Mouse (Mus musculus) erythroblast, embryonic 14.5 days (primary cell): Measurements from ENCODE around the gene Gp9. TPM values are rescaled to one million over a fixed set of nuclear protein-coding genes. Genes with fewer than 3 reads are reported as not detected.

Source experiments
- H3K27me3 ChIP-seq: 2 replicates; pipeline ENCODE4 v1.6.1; 2012; ENCODE audit warnings: inconsistent platforms; ENCODE audit not compliant: control insufficient read depth
- H3K36me3 ChIP-seq: 2 replicates; pipeline ENCODE4 v1.6.1; 2012; ENCODE audit warnings: mild to moderate bottlenecking, inconsistent platforms; ENCODE audit not compliant: control insufficient read depth
- H3K4me1 ChIP-seq: 2 replicates; pipeline ENCODE4 v1.6.1; 2012; ENCODE audit warnings: inconsistent platforms; ENCODE audit not compliant: control insufficient read depth
- H3K4me3 ChIP-seq: replicated peaks from 2 replicates; pipeline ENCODE3; 2012; ENCODE audit warnings: moderate library complexity, mild to moderate bottlenecking, inconsistent platforms
- H3K9me3 ChIP-seq: 2 replicates; pipeline ENCODE4 v1.6.1; 2012; ENCODE audit warnings: low read length, inconsistent platforms, mixed read lengths; ENCODE audit not compliant: control insufficient read depth
- GATA1 ChIP-seq: IDR thresholded peaks from 2 replicates; pipeline ENCODE4 v1.6.1; 2012; ENCODE audit warnings: low read length, inconsistent platforms, mixed read lengths
- TAL1 ChIP-seq: IDR thresholded peaks from 3 replicates; pipeline ENCODE4 v1.6.1; 2012; ENCODE audit warnings: low read length, inconsistent platforms, mixed read lengths
- polyA plus RNA-seq: library from polyadenylated mRNA; stranded (reverse); fragments of >175 nt; gene quantifications from 2 replicates; pipeline ENCODE4 v1.2.3, GENCODE M21; 2012

Gp9 gene
- polyA plus RNA-seq, 1 experiment = 8.1 TPM

DNA sequence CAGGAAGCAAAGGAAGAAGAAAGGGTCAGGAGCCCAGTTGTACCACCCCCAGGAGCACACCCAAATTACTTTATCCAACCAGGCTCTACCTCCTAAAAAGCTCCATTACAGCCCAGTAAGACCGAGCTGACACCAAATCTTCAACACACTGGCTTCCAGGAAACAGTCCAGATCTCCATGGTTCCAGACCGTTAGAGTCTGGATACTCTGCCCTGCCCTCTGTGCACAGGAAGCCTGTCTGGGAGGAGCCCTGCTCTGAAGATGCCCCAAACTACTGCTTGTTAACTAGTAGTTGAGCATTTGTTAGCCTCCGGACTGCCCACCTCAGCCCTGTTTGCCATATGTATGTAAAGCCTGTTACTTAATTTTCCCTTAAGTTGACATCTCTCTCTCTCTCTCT, 31.8 kb upstream of the Gp9 start:
- Histone ChIP-seq H3K27me3 (0 out of 2 replicates have a peak, but pooled peaks cover 3% of the 10 kb centered on the region), H3K9me3 (no peaks in the 10 kb centered on the region; the same call in 1 of the 2 replicates), H3K4me3 (no peak overlapping the region), H3K4me1 (peaks cover 79% of the 10 kb centered on the region), H3K36me3 (peaks cover 2% of the 10 kb centered on the region; the same call in 1 of the 2 replicates)
- TF ChIP-seq TAL1 (no peak), GATA1 (no peak)

DNA sequence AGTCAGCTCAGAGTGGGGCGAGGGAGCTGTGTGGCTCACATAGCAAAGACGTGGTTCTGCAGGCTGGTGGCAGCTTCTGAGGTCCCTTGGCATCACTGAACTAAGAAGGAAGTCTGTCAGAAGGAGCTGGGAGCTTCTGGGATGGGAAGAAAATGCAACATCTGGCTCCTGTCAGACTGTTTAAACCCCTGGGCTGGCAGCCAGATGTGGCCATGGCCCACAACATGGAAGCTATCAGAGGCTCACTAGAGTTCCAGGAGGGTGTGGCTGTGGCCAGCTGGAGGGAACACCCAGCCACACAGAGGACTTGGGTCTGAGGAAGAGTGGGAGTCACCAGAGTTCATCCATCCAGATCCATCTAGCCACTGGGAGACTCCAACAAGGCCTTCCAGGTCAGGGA, 31.0 kb upstream of the Gp9 start:
- peaks cover 71% of the 10 kb centered on the region for H3K4me1 ChIP-seq
- peaks cover 9% of the 10 kb centered on the region for H3K27me3 ChIP-seq
- H3K4me3 ChIP-seq = peak overlapping the region; percentile 22
- H3K9me3 ChIP-seq = no peaks in the 10 kb centered on the region; the same call in 1 of the 2 replicates
- peaks cover 2% of the 10 kb centered on the region; the same call in 1 of the 2 replicates for H3K36me3 ChIP-seq
- TF ChIP-seq GATA1 (no peak), TAL1 (no peak)

- TF ChIP-seq GATA1 (no peak), TAL1 (no peak)
- peaks cover 15% of the 10 kb centered on the region for H3K27me3 ChIP-seq
- no peak overlapping the region for H3K4me3 ChIP-seq
- no peaks in the 10 kb centered on the region for H3K36me3 ChIP-seq
- H3K4me1 ChIP-seq = peaks cover 59% of the 10 kb centered on the region
- H3K9me3 ChIP-seq = no peaks in the 10 kb centered on the region
Measured at GRCm38 (mm10) chr6:87748078-87748477, 29.8 kb upstream of the Gp9 start.

GRCm38 (mm10) chr6:87748531-87748930, 29.3 kb upstream of the Gp9 start:
- Histone ChIP-seq H3K36me3 (no peaks in the 10 kb centered on the region), H3K9me3 (no peaks in the 10 kb centered on the region), H3K4me3 (no peak overlapping the region), H3K4me1 (peaks cover 55% of the 10 kb centered on the region), H3K27me3 (peaks cover 16% of the 10 kb centered on the region)
- TF ChIP-seq TAL1 (no peak), GATA1 (no peak)

DNA sequence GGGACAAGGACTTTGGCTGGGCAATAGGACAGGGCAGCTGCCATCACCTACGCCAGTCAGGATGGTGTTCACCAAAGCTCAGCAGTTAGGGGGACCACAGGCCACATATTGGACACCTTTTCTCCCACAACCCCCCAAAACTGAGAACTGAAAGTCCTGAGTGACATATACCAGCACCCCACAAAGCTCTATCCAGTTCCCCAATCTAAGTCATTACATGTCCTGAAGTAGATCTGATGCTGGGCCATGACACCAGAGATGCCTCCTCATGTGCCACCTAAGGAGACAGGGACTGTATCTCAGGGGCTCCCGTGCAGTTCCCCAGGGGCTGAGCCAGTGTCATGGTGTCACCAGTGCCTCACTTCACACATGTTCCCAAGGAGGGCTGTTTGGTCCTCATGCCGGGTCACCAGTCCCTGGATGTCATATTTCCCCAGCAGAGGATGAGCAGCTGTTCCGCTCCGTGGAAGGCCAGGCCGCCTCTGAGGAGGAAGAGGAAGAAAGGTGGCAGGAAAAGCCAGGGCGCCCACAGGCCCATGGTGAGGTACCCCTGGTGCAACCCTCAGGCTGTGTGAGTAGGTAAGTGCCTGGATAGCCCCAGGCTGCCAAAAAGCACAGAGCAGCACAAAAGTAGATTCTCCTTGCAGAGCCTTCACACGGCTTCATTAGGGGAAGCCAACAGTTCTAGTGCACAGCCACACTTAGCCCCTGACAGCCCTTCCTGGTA, 27.5 kb upstream of the Gp9 start:
- peaks cover 55% of the 10 kb centered on the region for H3K4me1 ChIP-seq
- no peaks in the 10 kb centered on the region for H3K9me3 ChIP-seq
- H3K27me3 ChIP-seq = peaks cover 16% of the 10 kb centered on the region
- H3K36me3 ChIP-seq = no peaks in the 10 kb centered on the region
- TF ChIP-seq TAL1 (no peak), GATA1 (no peak)
- no peak overlapping the region for H3K4me3 ChIP-seq

DNA sequence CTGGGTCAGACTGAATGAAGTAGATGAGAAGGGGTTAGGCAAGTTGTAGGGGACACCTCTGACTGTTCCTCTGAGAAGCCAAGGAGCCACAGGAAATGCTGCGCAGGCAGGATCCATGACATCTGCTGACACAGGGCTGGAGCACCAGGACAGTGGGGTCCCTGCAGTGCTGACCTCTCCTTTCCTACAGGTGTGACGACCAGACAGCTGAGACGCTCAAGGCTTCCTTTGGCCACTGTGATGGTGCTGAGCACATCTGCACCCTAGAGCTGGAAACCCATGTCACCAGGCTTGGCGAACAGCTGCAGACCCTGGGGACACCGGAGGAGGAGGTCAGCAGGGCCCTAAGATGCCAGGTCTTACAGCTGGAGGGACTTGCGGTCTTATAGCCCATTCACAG, 26.3 kb upstream of the Gp9 start:
- H3K36me3 ChIP-seq = no peaks in the 10 kb centered on the region
- H3K4me3 ChIP-seq = no peak overlapping the region
- peaks cover 49% of the 10 kb centered on the region for H3K4me1 ChIP-seq
- TF ChIP-seq GATA1 = no peak
- TF ChIP-seq TAL1 = no peak
- no peaks in the 10 kb centered on the region for H3K9me3 ChIP-seq
- peaks cover 16% of the 10 kb centered on the region for H3K27me3 ChIP-seq

DNA sequence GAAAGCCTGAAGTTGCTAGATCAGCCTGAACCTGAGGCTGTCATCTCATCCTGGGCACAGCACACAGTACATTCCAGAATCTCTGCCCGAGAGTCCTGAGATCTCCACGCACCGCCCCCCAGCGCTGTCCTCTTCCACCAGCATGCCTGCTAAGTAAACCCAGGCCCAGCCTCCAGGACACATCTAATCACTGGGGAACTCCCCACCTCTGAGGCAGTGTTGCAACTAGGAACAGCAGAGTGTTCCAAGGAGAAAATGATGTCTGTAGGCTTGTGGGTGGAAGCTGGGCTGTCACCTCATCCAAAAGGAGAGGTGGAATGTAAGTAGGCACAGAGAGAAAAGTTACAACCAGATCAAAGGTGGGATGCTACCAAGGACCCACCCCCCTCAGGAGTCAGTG, 22.7 kb upstream of the Gp9 start:
- TF ChIP-seq GATA1 (no peak), TAL1 (no peak)
- Histone ChIP-seq H3K4me3 (no peak overlapping the region), H3K36me3 (no peaks in the 10 kb centered on the region), H3K9me3 (no peaks in the 10 kb centered on the region), H3K27me3 (peaks cover 16% of the 10 kb centered on the region), H3K4me1 (peaks cover 28% of the 10 kb centered on the region)

GRCm38 (mm10) chr6:87756896-87757295, 21.0 kb upstream of the Gp9 start:
- Histone ChIP-seq H3K27me3 (peaks cover 7% of the 10 kb centered on the region), H3K9me3 (no peaks in the 10 kb centered on the region), H3K36me3 (no peaks in the 10 kb centered on the region), H3K4me3 (no peak overlapping the region), H3K4me1 (peaks cover 34% of the 10 kb centered on the region)
- TF ChIP-seq TAL1 = no peak
- TF ChIP-seq GATA1 = no peak

DNA sequence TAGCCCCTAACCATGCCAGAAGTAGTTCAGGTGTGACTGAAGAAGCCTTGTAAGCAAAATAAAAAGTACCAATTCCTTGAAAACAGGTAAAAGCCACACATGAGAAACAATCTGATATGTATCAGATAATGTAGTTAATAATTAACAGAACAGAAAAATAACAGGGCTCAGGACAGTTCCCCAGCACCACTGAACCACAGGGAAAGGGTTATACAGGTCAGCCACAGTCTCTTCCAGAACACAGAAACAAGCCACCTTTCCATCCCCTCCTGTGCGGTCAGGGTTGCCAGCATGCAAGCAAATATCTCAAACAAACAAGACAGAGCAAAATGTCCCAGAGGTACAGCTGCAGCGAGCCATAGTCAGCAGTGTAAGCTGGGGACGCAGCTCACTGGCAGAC, 18.5 kb upstream of the Gp9 start:
- TF ChIP-seq GATA1 (no peak), TAL1 (no peak)
- H3K4me1 ChIP-seq = peaks cover 50% of the 10 kb centered on the region
- peaks cover 4% of the 10 kb centered on the region for H3K9me3 ChIP-seq
- H3K36me3 ChIP-seq = peaks cover 3% of the 10 kb centered on the region
- no peak overlapping the region for H3K4me3 ChIP-seq
- no peaks in the 10 kb centered on the region for H3K27me3 ChIP-seq
